In genomic region chr6:113896023-113896422, GRCm38 (mm10) we compare ENCODE assay signal across 25 mouse cellular contexts.
"Had no signal": no experiment of that assay in that cellular context is flagged by ENCODE, and none has a peak within 500 bp of the region (broad histone marks: within the 10 kb centered on the region; RNA-seq: fewer than 3 reads in every experiment).

No protein-coding gene starts in this region.

- DNase-seq: gastrocnemius, adult 2 months; gastrocnemius, postnatal 10 days; gastrocnemius, postnatal 25 days; heart, adult 18-20 months; heart, postnatal 10 days; heart, postnatal 4 days; kidney, adult 18-20 months; kidney, adult 8-10 months; kidney, postnatal 10 days; kidney, postnatal 25 days; kidney, postnatal 4 days; left cerebral cortex, postnatal 4 days; lung, adult 18-20 months had no signal

- H3K4me1 ChIP-seq: intestine, embryonic 15.5 days had no signal

- H3K4me3 ChIP-seq: gastrocnemius, adult 2 months; heart, embryonic 10.5 days; heart, embryonic 12.5 days; hindbrain, embryonic 10.5 days; hindbrain, embryonic 12.5 days; intestine, embryonic 15.5 days; layer of hippocampus, adult 2 months; limb, embryonic 13.5 days; limb, embryonic 15.5 days had no signal

- H3K4me2 ChIP-seq: heart, embryonic 12.5 days; hindbrain, embryonic 12.5 days; hindbrain, embryonic 14.5 days; intestine, embryonic 15.5 days; limb, embryonic 13.5 days; limb, embryonic 15.5 days had no signal

- H3K36me3 ChIP-seq: heart, embryonic 10.5 days; heart, embryonic 12.5 days; hindbrain, embryonic 10.5 days; hindbrain, embryonic 12.5 days; intestine, embryonic 15.5 days; limb, embryonic 13.5 days; limb, embryonic 15.5 days had no signal

- H3K9me3 ChIP-seq: heart, embryonic 10.5 days; heart, embryonic 12.5 days; hindbrain, embryonic 10.5 days; hindbrain, embryonic 12.5 days; intestine, embryonic 15.5 days; limb, embryonic 13.5 days; limb, embryonic 15.5 days had no signal

- ATAC-seq: hindbrain, embryonic 16.5 days; inflammation-experienced regulatory T-cells, adult 6 months; intestine, embryonic 15.5 days; intestine, postnatal 0 days had no signal

- H3K27ac ChIP-seq: gastrocnemius, adult 2 months; heart, embryonic 10.5 days; hindbrain, embryonic 10.5 days; hindbrain, embryonic 12.5 days; hindbrain, embryonic 14.5 days; intestine, embryonic 15.5 days; layer of hippocampus, adult 2 months; limb, embryonic 13.5 days; limb, embryonic 15.5 days had no signal

- H3K9ac ChIP-seq: heart, embryonic 12.5 days; hindbrain, embryonic 12.5 days; hindbrain, embryonic 14.5 days; intestine, embryonic 15.5 days; limb, embryonic 13.5 days; limb, embryonic 15.5 days had no signal
